Mouse (Mus musculus) erythroblast, embryonic 14.5 days (primary cell): ENCODE measurements around the gene Adamtsl3.

Source experiments
- GATA1 ChIP-seq: IDR thresholded peaks from 2 replicates; pipeline ENCODE4 v1.6.1; 2012; ENCODE audit warnings: low read length, inconsistent platforms, mixed read lengths
- TAL1 ChIP-seq: IDR thresholded peaks from 3 replicates; pipeline ENCODE4 v1.6.1; 2012; ENCODE audit warnings: low read length, inconsistent platforms, mixed read lengths

- TF ChIP-seq TAL1: no peak
- no peak for TF ChIP-seq GATA1
These were observed 143.0 kb downstream of the Adamtsl3 start for GRCm38 (mm10) chr7:82478461-82478860.
